Mouse (Mus musculus): ENCODE results near the gene Polr1a. TPM values are rescaled to one million over a fixed set of nuclear protein-coding genes. Genes with fewer than 3 reads are reported as not detected.

Gene Polr1a
- polyA plus RNA-seq, 1 experiment from 2014 or later, result 33.0 TPM

DNA sequence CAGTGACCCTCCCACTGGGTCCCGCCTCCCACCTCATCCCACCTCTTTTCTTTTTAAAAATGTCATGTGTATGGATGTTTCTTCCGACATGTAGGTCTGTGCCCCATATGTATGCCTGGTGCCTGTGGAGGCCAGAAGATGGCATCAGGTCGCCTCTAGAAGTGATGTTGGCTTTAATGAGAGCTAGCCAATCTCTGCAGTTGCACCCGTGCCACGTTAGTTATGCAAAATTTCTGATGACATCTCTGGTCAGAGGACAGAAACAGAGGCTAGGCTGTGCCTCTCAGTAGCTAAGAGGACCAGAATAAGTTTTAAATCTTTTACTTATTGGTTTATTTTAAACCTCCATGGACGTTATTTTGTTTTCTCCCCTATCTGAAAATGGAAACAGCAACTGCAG lies 109.2 kb downstream of the Polr1a start:
- no peaks in the 10 kb centered on the region for H3K4me1 ChIP-seq (replicated peaks)
- no peak overlapping the region for H3K4me3 ChIP-seq
- no peak overlapping the region for H3K27ac ChIP-seq
- no peaks in the 10 kb centered on the region for H3K36me3 ChIP-seq
- no peaks in the 10 kb centered on the region for H3K27me3 ChIP-seq (ENCODE audit: insufficient read depth, poor library complexity, severe bottlenecking)
- WGBS, result 77% methylated on average over 6 of the region's 6 CpGs
- no peaks in the 10 kb centered on the region for H3K9me3 ChIP-seq
- DNase-seq (ENCODE audit: low spot score), result no peak

DNA sequence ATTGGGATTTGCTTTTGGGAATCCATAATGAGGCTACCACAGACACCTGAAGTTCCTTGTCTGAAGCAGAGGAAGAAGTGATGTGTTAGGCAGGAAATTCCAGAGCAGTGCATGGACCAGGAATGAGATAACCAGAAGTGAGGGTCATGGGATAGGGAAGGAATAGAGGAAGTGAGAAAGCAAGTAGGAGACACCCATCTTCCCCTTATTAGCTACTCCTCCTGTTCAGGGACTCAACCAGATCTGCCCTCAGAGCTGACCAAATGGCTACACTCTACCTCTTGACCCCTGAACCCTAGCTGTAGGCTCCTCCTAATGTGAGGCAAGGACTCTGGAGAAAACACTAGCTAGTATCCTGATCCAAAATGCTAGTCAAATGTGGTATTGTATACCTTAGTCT lies 116.6 kb downstream of the Polr1a start:
- no peaks in the 10 kb centered on the region for H3K4me1 ChIP-seq (replicated peaks)
- no peak for DNase-seq (ENCODE audit: low spot score)
- no peaks in the 10 kb centered on the region for H3K27me3 ChIP-seq (ENCODE audit: insufficient read depth, poor library complexity, severe bottlenecking)

DNA sequence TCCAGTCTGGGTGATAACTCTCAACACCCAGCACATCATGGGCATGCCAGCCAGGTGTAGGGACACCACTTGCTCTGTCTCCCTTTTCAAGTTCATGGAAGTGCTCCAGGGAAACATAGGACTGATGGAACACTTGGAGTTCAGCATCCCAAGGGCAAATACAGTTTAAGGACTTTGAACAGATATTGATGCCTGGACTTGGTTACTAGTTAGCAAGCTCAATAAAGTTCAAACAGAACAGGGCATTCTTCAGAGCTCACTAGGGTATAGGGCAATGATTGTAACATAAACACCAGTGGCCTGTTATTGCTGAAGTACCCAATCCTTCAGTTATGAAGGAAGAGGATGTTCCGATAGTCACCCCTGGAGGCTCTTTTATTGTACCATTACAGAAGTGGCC lies 119.2 kb downstream of the Polr1a start:
- no peak overlapping the region for H3K27ac ChIP-seq
- WGBS, result 96% methylated on average over 1 of the region's 1 CpGs
- no peaks in the 10 kb centered on the region for H3K9me3 ChIP-seq
- no peak overlapping the region for H3K4me3 ChIP-seq
- H3K4me1 ChIP-seq (replicated peaks), result no peaks in the 10 kb centered on the region
- no peak for DNase-seq (ENCODE audit: low spot score)
- H3K27me3 ChIP-seq (ENCODE audit: insufficient read depth, poor library complexity, severe bottlenecking), result no peaks in the 10 kb centered on the region
- H3K36me3 ChIP-seq, result no peaks in the 10 kb centered on the region

More for the DNA sequence above, 116.6 kb downstream of the Polr1a start:
- no peaks in the 10 kb centered on the region for H3K9me3 ChIP-seq
- H3K4me3 ChIP-seq, result no peak overlapping the region
- no peak overlapping the region for H3K27ac ChIP-seq
- no peaks in the 10 kb centered on the region for H3K36me3 ChIP-seq

DNA sequence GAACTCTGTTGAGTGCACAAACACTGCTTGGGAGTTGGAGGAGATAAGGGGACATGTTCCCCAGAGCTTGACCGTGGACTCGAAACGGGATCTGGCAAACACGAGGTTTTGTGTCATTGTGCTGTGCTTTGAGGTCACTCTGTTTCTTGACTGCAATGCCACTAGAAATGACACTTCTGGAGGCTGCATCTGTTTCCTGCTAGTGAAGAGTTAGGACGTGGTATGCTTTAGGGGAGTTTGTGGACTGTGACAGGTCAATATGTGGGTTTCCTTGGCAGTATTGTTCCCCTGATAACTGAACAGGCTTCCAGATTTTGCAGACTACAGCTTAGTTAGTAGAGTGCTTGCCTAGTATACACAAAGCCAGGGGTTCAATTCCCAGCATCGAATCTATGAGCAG lies 120.8 kb downstream of the Polr1a start:
- H3K27me3 ChIP-seq (ENCODE audit: insufficient read depth, poor library complexity, severe bottlenecking), result no peaks in the 10 kb centered on the region
- no peaks in the 10 kb centered on the region for H3K9me3 ChIP-seq
- no peaks in the 10 kb centered on the region for H3K4me1 ChIP-seq (replicated peaks)
- no peaks in the 10 kb centered on the region for H3K36me3 ChIP-seq
- DNase-seq (ENCODE audit: low spot score), result no peak
- WGBS, result 87% methylated on average over 6 of the region's 6 CpGs
- no peak overlapping the region for H3K4me3 ChIP-seq
- no peak overlapping the region for H3K27ac ChIP-seq

Other genes starting within 250 kb of the Polr1a start
- 34.4 and 57.3 TPM in 2 replicates for gene Reep1, start 201.5 kb upstream of the Polr1a start, polyA plus RNA-seq (2016; fragmentation: Nextera tagmentation; extraction: Ambion mirVana)
- 61.2 and 69.7 TPM in 2 replicates for gene Mrpl35, start 82.1 kb upstream of the Polr1a start, polyA plus RNA-seq (2016; fragmentation: Nextera tagmentation; extraction: Ambion mirVana)
- gene Immt, start 77.7 kb upstream of the Polr1a start, polyA plus RNA-seq (2016; fragmentation: Nextera tagmentation; extraction: Ambion mirVana), result 176 and 214 TPM in 2 replicates
- 106 and 140 TPM in 2 replicates for gene Ptcd3, start 303 bp upstream of the Polr1a start, polyA plus RNA-seq (2016; fragmentation: Nextera tagmentation; extraction: Ambion mirVana)
- 41.6 and 43.0 TPM in 2 replicates for gene St3gal5, start 188.5 kb downstream of the Polr1a start, polyA plus RNA-seq (2016; fragmentation: Nextera tagmentation; extraction: Ambion mirVana)

Data from hindbrain, embryonic 10.5 days (tissue).